Mouse (Mus musculus): ENCODE measurements around the gene Gm10645. TPM values are rescaled to one million over a fixed set of nuclear protein-coding genes. Genes with fewer than 3 reads are reported as not detected.

Gene Gm10645
- total RNA-seq (2021): not detected
- long read RNA-seq, experiment 1: 0 reads
- long read RNA-seq, experiment 2: 0 reads

GRCm38 (mm10) chr8:83165931-83166867 lies at the start of gene Gm10645:
TSS of gene Gm10645 (minus strand) at chr8:83166170.
- intact Hi-C loops (cut with DNase I): no loop called here
- H3K27ac ChIP-seq: peak within 1 kb of the TSS; percentile 78
- no peak for TF ChIP-seq CTCF (IDR thresholded peaks at IDR 0.05)

GRCm38 (mm10) chr8:83215065-83215464 lies 49.1 kb upstream of the Gm10645 start:
- DNase-seq: no peak
- TF ChIP-seq CTCF (IDR thresholded peaks at IDR 0.05): no peak
- intact Hi-C loops (cut with DNase I): no loop called here
- Histone ChIP-seq H3K27ac (no peak overlapping the region), H3K4me3 (no peak overlapping the region)

More at GRCm38 (mm10) chr8:83165931-83166867, at the start of gene Gm10645:
- H3K4me3 ChIP-seq: peak within 1 kb of the TSS; percentile 71
- DNase-seq: peak; percentile 59

- intact Hi-C loops (cut with DNase I): no loop called here
- H3K27ac ChIP-seq: no peak overlapping the region
- TF ChIP-seq CTCF (IDR thresholded peaks at IDR 0.05): no peak
Observed at GRCm38 (mm10) chr8:83210676-83211075, 44.7 kb upstream of the Gm10645 start.

GRCm38 (mm10) chr8:83209581-83209980 lies 43.6 kb upstream of the Gm10645 start:
- intact Hi-C loops (cut with DNase I): no loop called here

More at GRCm38 (mm10) chr8:83210676-83211075, 44.7 kb upstream of the Gm10645 start:
- H3K4me3 ChIP-seq: no peak overlapping the region
- DNase-seq: no peak

GRCm38 (mm10) chr8:83205907-83206306 lies 39.9 kb upstream of the Gm10645 start:
- H3K4me3 ChIP-seq: no peak overlapping the region
- no peak for TF ChIP-seq CTCF (IDR thresholded peaks at IDR 0.05)
- H3K27ac ChIP-seq: no peak overlapping the region
- intact Hi-C loops (cut with DNase I): no loop called here
- no peak for DNase-seq

More at GRCm38 (mm10) chr8:83209581-83209980, 43.6 kb upstream of the Gm10645 start:
- Histone ChIP-seq H3K27ac (no peak overlapping the region), H3K4me3 (no peak overlapping the region)
- no peak for DNase-seq
- TF ChIP-seq CTCF (IDR thresholded peaks at IDR 0.05): no peak

- no peak overlapping the region for H3K27ac ChIP-seq
- no peak overlapping the region for H3K4me3 ChIP-seq
- DNase-seq: no peak
- intact Hi-C loops (cut with DNase I): no loop called here
- TF ChIP-seq CTCF (IDR thresholded peaks at IDR 0.05): no peak
Observed at GRCm38 (mm10) chr8:83202946-83203345, 37.0 kb upstream of the Gm10645 start.

GRCm38 (mm10) chr8:83200191-83201177 lies 34.5 kb upstream of the Gm10645 start:
- intact Hi-C loops (cut with DNase I): no loop called here
- TF ChIP-seq CTCF (IDR thresholded peaks at IDR 0.05): no peak
- H3K27ac ChIP-seq: peak overlapping the region; percentile 28; the same call in 1 of the 2 replicates
- peak; percentile 40 for DNase-seq
- H3K4me3 ChIP-seq: peak overlapping the region; percentile 55

GRCm38 (mm10) chr8:83199715-83200114 lies 33.7 kb upstream of the Gm10645 start:
- DNase-seq: no peak
- intact Hi-C loops (cut with DNase I): no loop called here
- no peak overlapping the region for H3K4me3 ChIP-seq
- TF ChIP-seq CTCF (IDR thresholded peaks at IDR 0.05): no peak
- no peak overlapping the region for H3K27ac ChIP-seq

GRCm38 (mm10) chr8:83196088-83196487 lies 30.1 kb upstream of the Gm10645 start:
- DNase-seq: no peak
- intact Hi-C loops (cut with DNase I): no loop called here
- TF ChIP-seq CTCF (IDR thresholded peaks at IDR 0.05): no peak
- H3K27ac ChIP-seq: no peak overlapping the region
- no peak overlapping the region for H3K4me3 ChIP-seq

GRCm38 (mm10) chr8:83189538-83190095 lies 23.6 kb upstream of the Gm10645 start:
- Histone ChIP-seq H3K4me3 (no peak overlapping the region), H3K27ac (no peak overlapping the region)
- TF ChIP-seq CTCF (IDR thresholded peaks at IDR 0.05): no peak
- intact Hi-C loops (cut with DNase I): no loop called here
- DNase-seq: no peak

- Histone ChIP-seq H3K27ac (no peak overlapping the region), H3K4me3 (no peak overlapping the region)
- DNase-seq: no peak
- no peak for TF ChIP-seq CTCF (IDR thresholded peaks at IDR 0.05)
- intact Hi-C loops (cut with DNase I): no loop called here
Observed at GRCm38 (mm10) chr8:83187363-83187962, 21.5 kb upstream of the Gm10645 start.

GRCm38 (mm10) chr8:83186376-83186775 lies 20.4 kb upstream of the Gm10645 start:
- no peak overlapping the region for H3K27ac ChIP-seq
- no peak for DNase-seq
- no peak for TF ChIP-seq CTCF (IDR thresholded peaks at IDR 0.05)
- intact Hi-C loops (cut with DNase I): no loop called here
- H3K4me3 ChIP-seq: no peak overlapping the region
